Mouse (Mus musculus): ENCODE measurements around the gene Gpr19. TPM values are rescaled to one million over a fixed set of nuclear protein-coding genes. Genes with fewer than 3 reads are reported as not detected.
A peak's percentile ranks its signal among the peaks of the same experiment; 100 is the strongest.

The Gpr19 gene
- polyA plus RNA-seq, 1 experiment from 2014 or later, result 8.4 TPM

DNA sequence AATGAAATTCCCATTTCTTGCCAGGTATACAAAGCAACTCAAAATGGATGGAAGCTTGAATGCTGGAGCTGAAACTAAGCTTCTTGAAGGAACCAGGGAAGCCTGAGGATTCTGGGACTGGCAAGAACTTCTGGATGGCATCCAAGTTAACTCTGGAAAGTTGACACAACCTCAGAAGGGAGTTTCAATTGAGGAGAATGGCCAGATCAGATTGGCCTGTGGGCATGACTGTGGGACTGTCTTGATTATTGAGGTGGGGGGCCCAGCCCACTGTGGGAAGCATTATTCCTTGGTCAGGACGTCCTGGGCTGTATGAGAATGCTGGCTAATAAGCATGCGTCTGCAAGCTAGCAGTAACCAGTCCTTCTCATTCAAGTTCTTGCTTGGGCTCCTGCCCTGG, 18.3 kb downstream of the Gpr19 start:
- H3K4me3 ChIP-seq, result no peak overlapping the region
- peaks cover 6% of the 10 kb centered on the region for H3K4me1 ChIP-seq
- H3K36me3 ChIP-seq, result 0 out of 2 replicates have a peak, but pooled peaks cover 5% of the 10 kb centered on the region
- 53% methylated on average over 2 of the region's 2 CpGs for WGBS (ENCODE audit: insufficient replicate concordance)
- ATAC-seq, result no peak
- no peaks in the 10 kb centered on the region for H3K9me3 ChIP-seq (replicated peaks)
- H3K4me2 ChIP-seq, result no peak overlapping the region
- no peak overlapping the region for H3K9ac ChIP-seq
- no peak overlapping the region for H3K27ac ChIP-seq
- H3K27me3 ChIP-seq (replicated peaks), result no peaks in the 10 kb centered on the region

DNA sequence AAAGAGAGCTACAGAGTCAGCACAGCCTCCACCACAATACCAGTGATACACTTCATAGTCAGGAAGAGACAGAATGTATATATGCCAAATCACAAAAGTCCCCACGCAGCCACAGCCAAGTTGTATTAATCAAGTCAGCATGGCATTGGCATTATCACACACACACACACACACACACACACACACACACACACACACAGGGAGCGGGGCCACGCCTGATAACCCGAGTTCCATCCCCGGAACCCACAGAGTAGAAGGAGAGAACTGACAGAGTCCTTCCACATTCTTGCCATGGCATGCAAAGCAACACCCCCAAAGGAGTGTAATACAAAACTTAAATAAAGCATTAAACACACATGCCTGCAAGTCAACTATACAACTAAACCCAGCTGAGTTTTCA, 18.8 kb downstream of the Gpr19 start:
- no peak overlapping the region for H3K27ac ChIP-seq

DNA sequence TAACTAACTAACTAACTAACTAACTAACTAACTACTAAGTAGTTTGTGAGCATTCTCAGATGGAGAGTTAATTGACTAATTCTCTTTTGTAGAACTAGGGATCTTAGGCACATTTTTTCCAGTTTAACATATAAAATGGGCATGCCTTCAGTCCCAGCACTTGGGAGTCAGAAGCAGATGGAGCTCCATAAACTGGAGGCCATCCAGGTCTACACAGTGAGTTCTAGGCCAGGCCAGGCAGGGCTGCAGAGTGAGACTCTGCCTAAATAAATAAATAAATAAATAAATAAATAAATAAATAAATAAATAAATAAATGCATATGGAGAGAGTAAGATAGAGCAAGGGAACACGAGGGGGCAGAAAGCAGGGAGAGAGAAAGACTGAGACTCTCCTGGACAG, 20.5 kb downstream of the Gpr19 start:
- Histone ChIP-seq H3K4me3 (no peak overlapping the region), H3K4me1 (peaks cover 6% of the 10 kb centered on the region), H3K36me3 (0 out of 2 replicates have a peak, but pooled peaks cover 5% of the 10 kb centered on the region), H3K9ac (no peak overlapping the region), H3K27me3 (replicated peaks) (no peaks in the 10 kb centered on the region), H3K4me2 (no peak overlapping the region), H3K27ac (no peak overlapping the region), H3K9me3 (replicated peaks) (no peaks in the 10 kb centered on the region)
- ATAC-seq, result no peak
- 44% methylated on average over 1 of the region's 1 CpGs for WGBS (ENCODE audit: insufficient replicate concordance)

More for the DNA sequence above, 18.8 kb downstream of the Gpr19 start:
- no peak overlapping the region for H3K4me3 ChIP-seq
- WGBS (ENCODE audit: insufficient replicate concordance), result 38% methylated on average over 5 of the region's 5 CpGs
- no peak overlapping the region for H3K9ac ChIP-seq
- no peaks in the 10 kb centered on the region for H3K9me3 ChIP-seq (replicated peaks)
- peaks cover 6% of the 10 kb centered on the region for H3K4me1 ChIP-seq
- no peaks in the 10 kb centered on the region for H3K27me3 ChIP-seq (replicated peaks)
- H3K4me2 ChIP-seq, result no peak overlapping the region
- no peak for ATAC-seq
- H3K36me3 ChIP-seq, result 0 out of 2 replicates have a peak, but pooled peaks cover 5% of the 10 kb centered on the region

DNA sequence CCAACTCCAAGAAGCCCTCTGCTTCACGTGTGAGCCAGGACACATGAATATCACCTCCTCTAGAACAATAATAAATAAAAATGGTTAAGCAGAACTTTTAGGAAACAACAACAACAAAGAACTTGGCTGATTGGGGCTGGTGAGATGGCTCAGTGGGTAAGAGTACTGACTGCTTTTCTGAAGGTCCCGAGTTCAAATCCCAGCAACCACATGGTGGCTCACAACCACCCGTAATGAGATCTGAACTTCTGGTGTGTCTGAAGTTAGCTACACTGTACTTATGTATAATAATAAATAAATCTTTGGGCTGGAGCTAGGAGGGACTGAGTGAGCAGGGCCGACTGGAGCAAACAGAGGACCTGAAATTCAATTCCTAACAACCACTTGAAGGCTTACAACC, 21.1 kb downstream of the Gpr19 start:
- no peaks in the 10 kb centered on the region for H3K27me3 ChIP-seq (replicated peaks)
- no peaks in the 10 kb centered on the region for H3K9me3 ChIP-seq (replicated peaks)
- H3K4me3 ChIP-seq, result no peak overlapping the region
- H3K36me3 ChIP-seq, result 0 out of 2 replicates have a peak, but pooled peaks cover 5% of the 10 kb centered on the region
- no peak overlapping the region for H3K27ac ChIP-seq
- no peak for ATAC-seq
- H3K4me1 ChIP-seq, result peaks cover 6% of the 10 kb centered on the region
- H3K4me2 ChIP-seq, result no peak overlapping the region
- H3K9ac ChIP-seq, result no peak overlapping the region
- 77% methylated on average over 4 of the region's 4 CpGs for WGBS (ENCODE audit: insufficient replicate concordance)

DNA sequence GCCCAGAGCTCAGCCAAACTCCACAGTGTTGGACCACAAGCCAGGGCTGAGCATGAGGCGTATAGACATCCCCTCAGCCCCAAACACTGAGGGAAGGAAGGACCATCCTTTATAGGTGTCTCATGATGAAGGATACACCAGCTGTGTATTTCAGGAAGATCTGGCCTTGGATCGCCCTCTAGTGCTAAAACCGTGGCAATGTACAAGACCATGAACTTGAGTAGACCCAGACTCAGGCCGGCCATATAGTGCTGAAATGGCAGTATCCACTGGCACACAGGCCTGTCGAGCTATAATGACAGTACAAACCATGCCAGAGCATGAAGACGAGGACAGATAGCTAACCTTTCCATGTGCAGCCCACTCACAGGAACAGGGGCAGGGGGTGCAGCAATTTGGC, 21.6 kb downstream of the Gpr19 start:
- H3K4me3 ChIP-seq, result no peak overlapping the region

DNA sequence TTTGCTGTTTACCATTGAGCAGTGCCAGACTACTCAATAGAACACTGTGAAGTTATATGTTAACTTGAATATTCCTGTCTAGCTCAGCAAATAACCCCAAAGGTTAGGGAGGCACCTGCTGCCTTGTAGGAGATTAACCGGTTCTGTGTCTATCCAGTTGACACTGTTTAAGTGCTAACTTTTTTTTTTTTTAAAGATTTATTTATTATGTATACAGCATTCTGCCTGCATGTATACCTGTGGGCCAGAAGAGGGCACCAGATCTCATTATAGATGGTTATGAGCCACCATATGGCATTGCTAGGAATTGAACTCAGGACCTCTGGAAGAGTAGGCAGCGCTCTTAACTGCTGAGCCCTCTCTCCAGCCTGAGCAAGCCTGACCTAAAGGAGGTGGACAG, 25.4 kb downstream of the Gpr19 start:
- H3K27ac ChIP-seq, result no peak overlapping the region
- WGBS (ENCODE audit: insufficient replicate concordance), result 66% methylated on average over 2 of the region's 2 CpGs
- H3K4me2 ChIP-seq, result no peak overlapping the region
- no peaks in the 10 kb centered on the region for H3K9me3 ChIP-seq (replicated peaks)
- peaks cover 23% of the 10 kb centered on the region for H3K4me1 ChIP-seq
- peaks cover 19% of the 10 kb centered on the region for H3K36me3 ChIP-seq
- H3K9ac ChIP-seq, result no peak overlapping the region
- H3K4me3 ChIP-seq, result no peak overlapping the region
- no peaks in the 10 kb centered on the region for H3K27me3 ChIP-seq (replicated peaks)
- no peak for ATAC-seq

More for the DNA sequence above, 21.6 kb downstream of the Gpr19 start:
- no peak overlapping the region for H3K27ac ChIP-seq
- peak; percentile 35; the same call in 1 of the 2 replicates for ATAC-seq
- H3K4me1 ChIP-seq, result peaks cover 6% of the 10 kb centered on the region
- WGBS (ENCODE audit: insufficient replicate concordance), result 45% methylated on average over 6 of the region's 6 CpGs
- H3K4me2 ChIP-seq, result no peak overlapping the region
- no peaks in the 10 kb centered on the region for H3K9me3 ChIP-seq (replicated peaks)
- 0 out of 2 replicates have a peak, but pooled peaks cover 1% of the 10 kb centered on the region for H3K36me3 ChIP-seq
- H3K9ac ChIP-seq, result no peak overlapping the region
- H3K27me3 ChIP-seq (replicated peaks), result no peaks in the 10 kb centered on the region

DNA sequence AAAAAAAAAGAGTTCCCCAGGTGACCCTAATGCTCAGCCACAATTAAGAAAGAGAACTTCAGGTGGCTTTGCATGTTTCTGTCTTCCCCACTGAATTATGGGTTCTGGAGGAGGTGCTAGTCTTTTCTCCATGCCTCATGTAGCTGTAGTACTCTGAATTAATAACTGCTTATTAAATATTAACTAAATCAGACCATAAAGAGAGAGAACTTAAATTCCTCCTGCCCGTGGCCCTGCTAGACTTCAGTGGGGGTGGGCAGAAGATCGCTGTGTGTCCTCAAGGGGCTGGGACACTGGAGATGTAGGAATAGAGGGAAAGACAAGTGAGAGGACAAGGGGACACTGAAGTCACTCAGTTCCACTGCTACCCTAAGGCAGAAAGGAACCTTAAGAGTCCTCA, 26.1 kb downstream of the Gpr19 start:
- Histone ChIP-seq H3K4me2 (no peak overlapping the region), H3K4me3 (no peak overlapping the region), H3K27me3 (replicated peaks) (no peaks in the 10 kb centered on the region), H3K27ac (no peak overlapping the region), H3K36me3 (peaks cover 24% of the 10 kb centered on the region), H3K9ac (no peak overlapping the region), H3K9me3 (replicated peaks) (no peaks in the 10 kb centered on the region), H3K4me1 (peaks cover 23% of the 10 kb centered on the region)
- ATAC-seq, result no peak
- 76% methylated on average over 2 of the region's 2 CpGs for WGBS (ENCODE audit: insufficient replicate concordance)

DNA sequence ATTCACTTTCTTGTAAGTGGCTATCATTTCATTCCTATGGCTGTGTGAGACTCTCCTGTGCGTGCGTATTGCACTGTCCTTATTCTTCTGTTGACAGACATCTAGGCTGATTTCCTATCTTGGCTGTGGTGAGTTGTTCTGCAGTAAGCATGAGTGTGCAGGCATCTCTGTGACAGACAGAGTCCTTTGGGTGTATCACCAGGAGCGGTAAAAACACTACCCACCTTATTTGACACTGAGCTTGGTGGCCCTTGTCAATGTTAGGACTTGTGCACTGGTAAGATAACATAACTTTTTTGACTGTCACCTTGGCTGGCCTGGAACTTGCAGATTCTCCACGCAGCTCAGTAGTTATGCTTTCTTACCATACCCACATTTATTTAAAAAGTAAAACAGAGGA, 27.5 kb downstream of the Gpr19 start:
- peak; percentile 76 for ATAC-seq
- Histone ChIP-seq H3K9me3 (replicated peaks) (no peaks in the 10 kb centered on the region), H3K27me3 (replicated peaks) (no peaks in the 10 kb centered on the region), H3K27ac (peak overlapping the region; percentile 80), H3K9ac (no peak overlapping the region), H3K4me2 (peak overlapping the region; percentile 31; the same call in 1 of the 2 replicates), H3K36me3 (peaks cover 24% of the 10 kb centered on the region), H3K4me3 (no peak overlapping the region), H3K4me1 (peaks cover 27% of the 10 kb centered on the region)
- WGBS (ENCODE audit: insufficient replicate concordance), result 48% methylated on average over 4 of the region's 4 CpGs

DNA sequence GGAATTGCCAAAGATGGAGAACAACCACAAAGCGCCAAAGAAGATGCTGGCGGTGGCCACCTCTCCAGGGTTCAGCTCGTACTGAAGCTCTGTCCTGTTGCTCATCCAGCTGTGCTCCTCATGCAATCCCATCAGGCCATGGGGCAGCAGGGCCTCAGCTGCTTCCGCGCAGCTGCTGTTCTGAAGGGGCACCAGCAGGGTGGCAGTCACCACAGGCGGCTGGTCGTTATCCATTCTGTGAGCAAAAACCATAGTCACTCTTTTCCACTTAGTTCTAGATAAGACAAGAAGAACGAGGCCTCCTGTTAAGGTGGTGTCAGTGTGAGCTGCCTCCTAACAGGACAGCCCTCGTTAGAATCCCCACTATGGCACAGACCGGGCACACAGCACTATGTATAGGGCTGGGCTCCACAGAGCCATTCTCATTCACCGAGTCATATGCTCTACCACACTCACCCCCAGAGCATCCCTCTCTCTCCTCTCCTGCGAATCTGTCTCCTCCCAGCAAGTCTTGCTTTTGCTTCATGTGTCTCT, 28.1 kb downstream of the Gpr19 start:
- 59% methylated on average over 12 of the region's 12 CpGs for WGBS (ENCODE audit: insufficient replicate concordance)
- ATAC-seq, result peak; percentile 79
- no peak overlapping the region for H3K4me3 ChIP-seq
- peaks cover 29% of the 10 kb centered on the region for H3K4me1 ChIP-seq
- H3K27ac ChIP-seq, result peak overlapping the region; percentile 80
- peaks cover 24% of the 10 kb centered on the region for H3K36me3 ChIP-seq
- no peak overlapping the region for H3K9ac ChIP-seq
- H3K4me2 ChIP-seq, result peak overlapping the region; percentile 31
- no peaks in the 10 kb centered on the region for H3K9me3 ChIP-seq (replicated peaks)
- no peaks in the 10 kb centered on the region for H3K27me3 ChIP-seq (replicated peaks)

DNA sequence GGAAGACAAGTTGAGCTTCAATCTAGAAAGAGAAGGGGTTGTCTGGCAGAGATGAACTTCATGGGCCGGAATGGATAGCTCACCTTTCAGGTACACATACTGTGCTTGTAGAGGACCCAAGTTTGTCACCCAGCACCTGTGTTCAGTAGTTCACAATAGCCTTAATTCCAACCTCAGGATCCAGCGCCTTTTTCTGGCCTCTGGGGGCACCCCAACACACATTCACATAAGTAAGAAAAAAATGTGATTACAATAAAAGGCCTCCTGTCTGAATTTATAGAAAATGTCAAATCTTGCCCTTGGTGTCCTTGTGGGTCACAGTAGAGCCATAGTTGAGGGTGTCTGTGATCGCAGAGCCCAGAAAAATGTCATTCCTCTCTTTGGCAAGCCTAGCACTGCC, 31.1 kb downstream of the Gpr19 start:
- H3K27me3 ChIP-seq (replicated peaks), result no peaks in the 10 kb centered on the region
- 82% methylated on average over 3 of the region's 3 CpGs for WGBS (ENCODE audit: insufficient replicate concordance)

DNA sequence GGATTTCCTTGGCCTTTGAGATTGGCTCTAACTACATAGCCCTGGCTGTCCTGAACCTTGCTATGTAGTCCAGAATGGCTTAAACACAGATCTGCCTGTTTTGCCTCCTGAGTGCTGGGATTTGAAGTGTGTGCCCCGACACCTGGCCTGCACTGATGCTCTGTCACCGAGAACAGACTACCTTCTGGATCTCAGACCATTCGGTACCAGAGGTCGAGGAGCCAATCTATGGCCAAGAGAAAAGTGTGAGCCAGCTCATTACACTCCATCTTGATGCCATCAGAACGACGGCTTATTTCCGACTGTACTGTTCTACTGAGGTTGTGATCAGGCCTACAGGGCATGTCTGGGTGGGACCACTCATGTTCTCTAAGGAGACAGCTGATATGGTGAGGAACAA, 32.3 kb downstream of the Gpr19 start:
- Histone ChIP-seq H3K27ac (no peak overlapping the region), H3K4me2 (no peak overlapping the region), H3K27me3 (replicated peaks) (no peaks in the 10 kb centered on the region), H3K4me1 (peaks cover 29% of the 10 kb centered on the region), H3K4me3 (no peak overlapping the region), H3K36me3 (peaks cover 24% of the 10 kb centered on the region), H3K9me3 (replicated peaks) (no peaks in the 10 kb centered on the region), H3K9ac (no peak overlapping the region)
- WGBS (ENCODE audit: insufficient replicate concordance), result 83% methylated on average over 7 of the region's 7 CpGs
- no peak for ATAC-seq

More for the DNA sequence above, 31.1 kb downstream of the Gpr19 start:
- H3K4me3 ChIP-seq, result no peak overlapping the region
- peaks cover 35% of the 10 kb centered on the region for H3K4me1 ChIP-seq
- peaks cover 24% of the 10 kb centered on the region for H3K36me3 ChIP-seq
- no peak for ATAC-seq
- no peak overlapping the region for H3K4me2 ChIP-seq
- H3K27ac ChIP-seq, result no peak overlapping the region
- H3K9me3 ChIP-seq (replicated peaks), result no peaks in the 10 kb centered on the region
- no peak overlapping the region for H3K9ac ChIP-seq

DNA sequence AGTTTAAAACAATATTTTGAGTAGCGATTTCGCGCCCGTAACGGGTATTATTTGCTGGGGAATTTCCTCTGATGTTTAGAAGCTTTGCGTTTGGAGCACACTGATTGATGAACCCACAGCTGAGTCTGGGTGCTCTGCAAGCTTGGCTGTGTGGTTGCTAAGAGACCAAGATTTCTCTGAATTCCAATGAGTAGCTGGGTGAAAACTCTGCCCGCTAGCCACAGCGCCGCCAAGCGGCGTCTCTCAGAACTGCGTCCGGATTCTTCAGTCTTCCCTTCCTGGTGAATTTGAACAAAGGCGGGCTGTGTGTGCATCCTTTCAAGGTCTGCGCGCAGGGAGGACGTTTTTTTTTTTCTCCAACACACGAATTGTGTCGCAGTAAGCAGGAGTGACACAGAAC, 35.2 kb downstream of the Gpr19 start:
- no peaks in the 10 kb centered on the region for H3K9me3 ChIP-seq (replicated peaks)
- H3K4me1 ChIP-seq, result peaks cover 13% of the 10 kb centered on the region; the same call in 1 of the 2 replicates
- 0 out of 2 replicates have a peak, but pooled peaks have one; percentile 50 for ATAC-seq

More for the DNA sequence above, 35.2 kb downstream of the Gpr19 start:
- Histone ChIP-seq H3K27ac (no peak overlapping the region), H3K27me3 (replicated peaks) (no peaks in the 10 kb centered on the region), H3K9ac (no peak overlapping the region), H3K36me3 (peaks cover 5% of the 10 kb centered on the region; the same call in 1 of the 2 replicates), H3K4me2 (peak overlapping the region; percentile 42), H3K4me3 (no peak overlapping the region)
- WGBS (ENCODE audit: insufficient replicate concordance), result 10% methylated on average over 19 of the region's 19 CpGs

Measured in liver, embryonic 12.5 days (tissue).